Mouse (Mus musculus) stomach, postnatal 0 days (tissue): ENCODE data around the gene Aatk. TPM values are rescaled to one million over a fixed set of nuclear protein-coding genes. Genes with fewer than 3 reads are reported as not detected.

ENCODE experiments used
- ATAC-seq: fragments of 200-750 bp; cut with Nextera tagmentation; 2 replicates; pipeline ENCODE4 v1.8.0; 2017; ENCODE audit not compliant: low FRiP score, low TSS enrichment
- DNase-seq: peaks from one replicate; pipeline ENCODE4 v3.0.0-alpha.2; 2016; ENCODE audit warnings: low spot score
- H3K27ac ChIP-seq: fragments of 300-500 bp; sonication (generic); replicated peaks from 2 replicates; pipeline ENCODE4 v1.5.1; 2014; ENCODE audit warnings: mild to moderate bottlenecking, control low read depth
- H3K27me3 ChIP-seq: fragments of 300-500 bp; sonication (generic); 2 replicates; pipeline ENCODE4 v1.6.1; 2014; ENCODE audit warnings: low read length; ENCODE audit not compliant: control insufficient read depth, insufficient read depth
- H3K36me3 ChIP-seq: fragments of 300-500 bp; sonication (generic); 2 replicates; pipeline ENCODE4 v1.6.1; 2014; ENCODE audit warnings: low read length, mixed read lengths; ENCODE audit not compliant: control insufficient read depth, insufficient read depth
- H3K4me1 ChIP-seq: fragments of 300-500 bp; sonication (generic); replicated peaks from 2 replicates; pipeline ENCODE4 v1.6.1; 2014; ENCODE audit warnings: antibody characterized with exemption; ENCODE audit not compliant: control insufficient read depth, insufficient read depth
- H3K4me2 ChIP-seq: fragments of 300-500 bp; sonication (generic); replicated peaks from 2 replicates; pipeline ENCODE4 v1.6.1; 2014; ENCODE audit warnings: low read depth, mild to moderate bottlenecking, control low read depth, moderate library complexity
- H3K4me3 ChIP-seq: fragments of 300-500 bp; sonication (generic); 2 replicates; pipeline ENCODE4 v1.5.1; 2014; ENCODE audit warnings: low read depth, low read length, control low read depth
- H3K9ac ChIP-seq: fragments of 300-500 bp; sonication (generic); 2 replicates; pipeline ENCODE4 v1.6.1; 2014; ENCODE audit warnings: mild to moderate bottlenecking, low read length, control low read depth, mixed read lengths
- H3K9me3 ChIP-seq: fragments of 300-500 bp; sonication (generic); 2 replicates; pipeline ENCODE4 v1.6.1; 2016; ENCODE audit warnings: low read length; ENCODE audit not compliant: control insufficient read depth
- CTCF ChIP-seq: IDR thresholded peaks from 2 replicates; pipeline ENCODE4 v1.5.1; 2016; ENCODE audit warnings: antibody characterized with exemption, low read depth, mild to moderate bottlenecking, moderate library complexity
- EP300 ChIP-seq: optimal IDR thresholded peaks from 2 replicates; pipeline ENCODE3; 2016; ENCODE audit warnings: antibody characterized with exemption
- WGBS: fragments of 180-500 bp; shearing (Covaris S2); extraction: QIAGEN DNeasy Blood & Tissue Kit; methylation state at CpG from one replicate; pipeline ENCODE4 v1.1.7; 2014; 5-methylcytosine and 5-hydroxymethylcytosine counted together
- polyA plus RNA-seq: library from polyadenylated mRNA; unstranded; fragments of >200 nt; fragmentation: Nextera tagmentation; extraction: Ambion mirVana; gene quantifications from 2 replicates; pipeline ENCODE4 v1.2.1, GENCODE M21; 2015

Aatk gene
- polyA plus RNA-seq, 1 experiment from 2014 or later: 1.6 TPM

DNA sequence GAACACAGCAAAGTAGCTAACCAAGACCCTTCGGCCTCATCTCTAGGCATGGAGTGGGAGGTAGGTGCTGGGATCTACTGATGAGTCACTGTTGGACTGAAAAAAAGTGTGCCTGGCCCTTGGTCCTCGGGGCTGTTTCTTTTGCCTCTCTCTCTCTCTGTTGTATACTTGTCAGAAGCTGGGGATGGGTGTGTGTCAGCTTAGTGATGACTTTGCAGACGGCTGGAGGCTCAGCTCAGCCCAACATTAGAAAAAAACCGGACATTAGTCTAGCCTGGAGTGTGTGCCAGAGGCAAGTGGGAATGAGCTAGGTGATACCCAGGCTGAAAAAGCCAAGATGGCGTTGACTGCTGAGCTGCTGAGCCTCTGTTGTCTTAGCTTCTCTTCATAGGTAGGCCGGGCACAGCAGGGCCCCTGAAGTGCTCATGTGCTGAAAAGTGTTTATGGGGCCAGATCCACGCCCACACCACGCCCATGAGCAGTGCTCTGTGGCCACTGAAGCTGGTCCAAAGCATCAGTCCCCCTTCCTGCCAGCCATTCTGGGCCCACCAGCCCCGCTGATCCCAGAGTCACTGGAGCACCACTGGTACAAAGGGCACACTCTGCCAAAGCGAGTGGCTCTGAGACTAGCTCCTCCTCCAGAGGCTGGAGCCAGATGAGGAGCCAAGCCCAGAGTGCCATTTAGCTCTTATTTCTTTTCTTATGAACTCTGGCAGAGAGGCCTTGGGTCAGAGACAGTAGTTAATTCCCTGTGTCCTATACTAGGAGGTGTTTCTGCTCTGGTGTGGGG is 67.2 kb downstream of the Aatk start:
- H3K4me2 ChIP-seq: no peak overlapping the region
- H3K4me3 ChIP-seq: no peak overlapping the region
- H3K27me3 ChIP-seq: no peaks in the 10 kb centered on the region
- no peaks in the 10 kb centered on the region for H3K4me1 ChIP-seq
- DNase-seq (no peak), ATAC-seq (0 out of 2 replicates have a peak, but pooled peaks have one; percentile 2)
- H3K36me3 ChIP-seq: peaks cover 16% of the 10 kb centered on the region
- no peak for TF ChIP-seq CTCF
- TF ChIP-seq EP300: no peak
- no peaks in the 10 kb centered on the region for H3K9me3 ChIP-seq
- H3K9ac ChIP-seq: no peak overlapping the region
- WGBS: 61% methylated on average over 10 of the region's 10 CpGs
- H3K27ac ChIP-seq: peak overlapping the region; percentile 30; the same call in 1 of the 2 replicates

DNA sequence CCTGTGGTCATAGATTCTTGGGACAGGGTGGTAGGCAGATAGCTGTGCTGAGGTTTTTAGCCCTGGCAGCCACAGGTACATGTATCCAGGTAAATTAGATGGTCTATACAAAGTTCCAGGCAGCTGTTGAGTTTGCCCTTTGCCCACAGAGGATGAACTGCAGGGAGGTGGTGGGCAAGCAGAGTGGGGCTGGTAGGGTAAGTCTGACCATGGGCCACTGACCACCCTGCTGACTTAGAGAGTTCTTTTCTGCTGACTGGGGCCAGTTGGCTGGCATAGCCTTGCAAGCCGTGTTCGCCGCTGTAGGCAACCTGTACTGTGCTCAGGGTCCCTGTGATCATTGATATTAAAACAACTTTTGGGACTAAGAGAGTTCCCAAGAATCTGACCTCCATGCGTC is 68.3 kb downstream of the Aatk start:
- H3K4me1 ChIP-seq: no peaks in the 10 kb centered on the region
- H3K4me3 ChIP-seq: no peak overlapping the region
- no peaks in the 10 kb centered on the region for H3K9me3 ChIP-seq
- no peak for ATAC-seq
- TF ChIP-seq EP300 (no peak), CTCF (no peak)
- no peaks in the 10 kb centered on the region for H3K27me3 ChIP-seq
- no peak for DNase-seq
- H3K27ac ChIP-seq: no peak overlapping the region
- no peak overlapping the region for H3K4me2 ChIP-seq
- H3K9ac ChIP-seq: no peak overlapping the region
- WGBS: 97% methylated on average over 4 of the region's 4 CpGs
- peaks cover 12% of the 10 kb centered on the region; the same call in 1 of the 2 replicates for H3K36me3 ChIP-seq

DNA sequence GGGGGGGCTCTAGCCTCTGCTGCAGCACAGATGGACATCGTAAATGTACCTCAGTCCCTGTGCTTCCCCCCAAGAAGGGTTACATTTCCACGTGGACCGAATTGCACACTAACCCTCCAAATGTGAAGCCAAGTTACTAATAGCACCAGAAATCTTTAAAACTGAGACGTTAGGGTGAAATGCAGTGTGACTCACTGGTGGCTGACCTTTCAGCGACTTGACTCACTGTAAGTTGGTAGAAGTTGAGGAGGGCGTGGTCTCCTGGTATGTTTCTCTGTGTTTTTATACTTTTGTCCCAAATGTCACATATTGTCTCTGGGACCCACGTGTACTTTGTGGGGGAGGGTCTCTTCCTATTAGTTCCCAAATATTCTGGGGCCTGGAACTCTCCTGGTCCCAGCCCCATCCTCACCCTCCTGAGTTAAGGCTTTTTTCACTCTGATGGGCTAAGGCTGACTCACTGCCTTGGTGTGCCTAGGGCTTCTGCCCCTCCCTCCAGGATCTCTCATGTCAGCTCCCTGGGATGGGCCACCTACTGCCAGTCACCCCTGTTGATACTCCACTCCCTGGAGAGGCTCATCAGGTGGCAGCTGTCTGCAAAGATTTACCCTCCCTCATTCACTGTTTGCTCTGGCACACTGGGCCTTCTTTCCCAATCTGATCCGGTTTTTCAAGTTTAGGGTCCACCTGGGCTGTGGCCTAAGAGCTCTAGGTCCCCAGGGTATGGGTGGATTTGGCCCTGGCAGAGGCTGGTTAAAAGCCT is 71.0 kb downstream of the Aatk start:
- no peaks in the 10 kb centered on the region for H3K36me3 ChIP-seq
- H3K4me3 ChIP-seq: no peak overlapping the region
- no peaks in the 10 kb centered on the region for H3K27me3 ChIP-seq
- 47% methylated on average over 8 of the region's 8 CpGs for WGBS
- TF ChIP-seq CTCF (no peak), EP300 (peak; percentile 50)
- no peaks in the 10 kb centered on the region for H3K9me3 ChIP-seq
- DNase-seq (peak; percentile 78), ATAC-seq (peak; percentile 88)
- H3K4me2 ChIP-seq: no peak overlapping the region
- H3K9ac ChIP-seq: no peak overlapping the region
- peak overlapping the region; percentile 84 for H3K27ac ChIP-seq
- H3K4me1 ChIP-seq: no peaks in the 10 kb centered on the region

DNA sequence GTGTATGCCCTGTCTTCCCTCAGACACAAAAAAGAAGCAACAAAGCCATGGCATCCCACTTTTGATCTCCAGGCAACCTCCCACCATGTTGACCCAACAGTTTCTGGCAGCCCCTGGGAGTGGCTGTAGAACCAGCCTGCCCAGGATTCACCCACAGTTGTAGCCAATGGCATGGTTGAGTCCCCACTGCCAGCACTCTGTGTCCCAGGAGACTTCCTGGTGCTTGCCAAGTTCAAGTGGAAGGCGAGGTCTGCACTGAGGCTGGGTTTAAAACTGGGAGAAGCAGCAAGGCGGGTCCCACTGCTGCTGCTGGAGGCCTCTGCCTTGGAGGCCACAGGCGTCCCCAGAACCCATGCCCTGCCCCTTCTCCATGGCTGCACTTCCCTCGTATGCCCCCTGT is 73.2 kb downstream of the Aatk start:
- no peak overlapping the region for H3K4me2 ChIP-seq
- peak overlapping the region; percentile 63 for H3K27ac ChIP-seq
- peaks cover 2% of the 10 kb centered on the region; the same call in 1 of the 2 replicates for H3K36me3 ChIP-seq
- ATAC-seq (peak; percentile 40), DNase-seq (peak; percentile 59)
- no peaks in the 10 kb centered on the region for H3K4me1 ChIP-seq
- no peak overlapping the region for H3K4me3 ChIP-seq
- 59% methylated on average over 4 of the region's 4 CpGs for WGBS
- H3K9me3 ChIP-seq: no peaks in the 10 kb centered on the region
- TF ChIP-seq EP300: peak; percentile 78
- TF ChIP-seq CTCF: no peak
- no peaks in the 10 kb centered on the region for H3K27me3 ChIP-seq
- no peak overlapping the region for H3K9ac ChIP-seq

DNA sequence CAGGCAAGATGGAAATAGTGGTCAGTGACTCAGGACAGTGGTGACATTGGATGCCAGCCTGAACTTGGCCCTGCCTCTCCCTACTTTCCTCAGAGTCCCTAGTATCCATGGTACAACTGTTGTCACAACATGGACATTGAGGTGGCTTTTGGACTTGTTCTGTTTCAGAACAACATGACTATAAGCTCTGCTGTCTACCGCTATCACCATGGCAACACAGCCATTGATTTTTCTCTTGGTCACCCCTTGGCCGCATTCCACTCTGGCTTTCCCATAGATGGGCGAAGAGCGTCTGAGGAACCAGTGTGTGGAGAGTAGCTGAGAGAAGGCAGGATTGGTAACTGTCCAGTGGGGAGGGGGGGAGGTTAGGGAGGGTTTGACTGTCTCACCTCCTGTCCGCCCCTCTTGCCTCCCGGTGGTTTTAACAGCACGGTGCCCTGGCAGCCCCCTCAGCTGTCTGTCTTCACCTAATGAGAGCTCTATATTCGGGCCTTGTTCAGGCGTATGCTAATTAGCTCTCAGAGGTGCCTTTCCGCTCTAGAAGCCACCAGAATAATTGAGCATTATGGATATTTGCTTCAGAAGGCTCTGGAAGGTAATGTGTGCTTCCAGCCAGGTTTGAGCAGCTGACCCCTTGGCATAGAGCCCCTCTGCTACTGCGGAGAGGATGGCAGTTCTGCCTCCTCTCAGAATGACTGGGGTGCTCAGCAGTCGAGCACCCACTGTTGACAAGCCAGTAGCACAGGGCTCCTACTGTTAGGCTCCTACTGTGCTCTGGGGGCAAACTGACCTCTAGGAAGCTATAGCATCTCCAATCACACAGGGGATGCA is 76.7 kb downstream of the Aatk start:
- DNase-seq: no peak
- no peaks in the 10 kb centered on the region for H3K27me3 ChIP-seq
- no peak for ATAC-seq

More for the DNA sequence above, 76.7 kb downstream of the Aatk start:
- H3K27ac ChIP-seq: no peak overlapping the region
- H3K36me3 ChIP-seq: peaks cover 2% of the 10 kb centered on the region; the same call in 1 of the 2 replicates
- no peaks in the 10 kb centered on the region for H3K4me1 ChIP-seq
- H3K9me3 ChIP-seq: no peaks in the 10 kb centered on the region
- H3K9ac ChIP-seq: no peak overlapping the region
- 60% methylated on average over 12 of the region's 12 CpGs for WGBS
- no peak overlapping the region for H3K4me2 ChIP-seq
- no peak for TF ChIP-seq CTCF
- TF ChIP-seq EP300: no peak
- no peak overlapping the region for H3K4me3 ChIP-seq
